Mouse (Mus musculus): ENCODE results near the gene Abhd12.

GRCm38 (mm10) chr2:150877561-150877960 is 27.0 kb downstream of the Abhd12 start:
- TF ChIP-seq POLR2A (IDR thresholded peaks at IDR 0.05; ENCODE audit: borderline replicate concordance, extremely low read depth, low read depth, low read length) = no peak
- TF ChIP-seq CTCF (IDR thresholded peaks at IDR 0.05; ENCODE audit: insufficient read depth, low read length) = no peak

All from lung, adult 2 months (tissue).